Mouse (Mus musculus) lung, embryonic 16.5 days (tissue): Measurements from ENCODE around the gene Dennd1a. TPM values are rescaled to one million over a fixed set of nuclear protein-coding genes. Genes with fewer than 3 reads are reported as not detected.

Experiments used
- ATAC-seq: fragments of 200-750 bp; cut with Nextera tagmentation; 2 replicates; pipeline ENCODE4 v1.8.0; 2017; ENCODE audit warnings: low read depth, mild to moderate bottlenecking, moderate library complexity
- H3K27ac ChIP-seq: fragments of 300-500 bp; sonication (generic); 2 replicates; pipeline ENCODE4 v1.5.1; 2014; ENCODE audit warnings: mild to moderate bottlenecking, control low read depth, low read length
- H3K27me3 ChIP-seq: fragments of 300-500 bp; sonication (generic); 2 replicates; pipeline ENCODE4 v1.6.1; 2014; ENCODE audit warnings: low read depth, low read length, mixed read lengths; ENCODE audit not compliant: control insufficient read depth, insufficient read depth
- H3K36me3 ChIP-seq: fragments of 300-500 bp; sonication (generic); 2 replicates; pipeline ENCODE4 v1.6.1; 2014; ENCODE audit warnings: low read length; ENCODE audit not compliant: control insufficient read depth, insufficient read depth
- H3K4me1 ChIP-seq: fragments of 300-500 bp; sonication (generic); replicated peaks from 2 replicates; pipeline ENCODE4 v1.6.1; 2014; ENCODE audit warnings: low read length, mixed read lengths; ENCODE audit not compliant: control insufficient read depth, insufficient read depth
- H3K4me2 ChIP-seq: fragments of 300-500 bp; sonication (generic); 2 replicates; pipeline ENCODE4 v1.6.1; 2014; ENCODE audit warnings: low read depth, low read length, control low read depth
- H3K4me3 ChIP-seq: fragments of 300-500 bp; sonication (generic); 2 replicates; pipeline ENCODE4 v1.5.1; 2014; ENCODE audit warnings: mild to moderate bottlenecking, low read length, control low read depth
- H3K9ac ChIP-seq: fragments of 300-500 bp; sonication (generic); 2 replicates; pipeline ENCODE4 v1.6.1; 2014; ENCODE audit warnings: low read length, control low read depth
- H3K9me3 ChIP-seq: fragments of 300-500 bp; sonication (generic); 2 replicates; pipeline ENCODE4 v1.6.1; 2016; ENCODE audit warnings: low read length; ENCODE audit not compliant: control insufficient read depth
- WGBS: fragments of 180-500 bp; shearing (Covaris S2); extraction: QIAGEN DNeasy Blood & Tissue Kit; methylation state at CpG from one replicate; pipeline ENCODE4 v1.1.7; 2014; 5-methylcytosine and 5-hydroxymethylcytosine counted together
- polyA plus RNA-seq: library from polyadenylated mRNA; unstranded; fragments of >200 nt; fragmentation: Nextera tagmentation; extraction: Ambion mirVana; gene quantifications from 2 replicates; pipeline ENCODE4 v1.2.1, GENCODE M21; 2015

The Dennd1a gene
- polyA plus RNA-seq, 1 experiment from 2014 or later: 11.7 TPM

GRCm38 (mm10) chr2:38139536-38139935, 147.7 kb downstream of the Dennd1a start:
- H3K27me3 ChIP-seq: no peaks in the 10 kb centered on the region
- WGBS: 58% methylated on average over 3 of the region's 3 CpGs
- no peak for ATAC-seq
- no peaks in the 10 kb centered on the region for H3K9me3 ChIP-seq
- no peak overlapping the region for H3K27ac ChIP-seq
- no peak overlapping the region for H3K4me3 ChIP-seq
- no peak overlapping the region for H3K9ac ChIP-seq
- no peaks in the 10 kb centered on the region for H3K36me3 ChIP-seq
- H3K4me2 ChIP-seq: no peak overlapping the region
- no peaks in the 10 kb centered on the region; the same call in 1 of the 2 replicates for H3K4me1 ChIP-seq

DNA sequence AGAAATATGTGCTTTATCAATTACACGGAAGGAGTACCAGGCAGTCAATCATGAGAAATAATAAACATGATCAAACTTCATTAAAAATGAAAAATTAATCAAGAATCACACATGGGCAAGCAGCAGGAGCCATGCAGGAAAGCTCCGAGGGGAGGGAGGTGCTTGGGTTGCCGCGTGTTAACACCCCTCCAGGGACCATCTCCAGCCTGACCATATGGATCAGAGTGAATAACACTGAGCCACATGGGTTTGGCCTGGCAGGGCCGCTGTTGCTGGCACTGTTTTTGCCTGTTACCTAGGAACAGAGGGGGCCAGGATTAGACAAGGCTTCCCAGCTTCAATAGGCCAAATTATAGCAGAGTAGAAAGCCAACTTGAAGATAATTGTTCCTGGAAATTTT, 150.1 kb downstream of the Dennd1a start:
- Histone ChIP-seq H3K4me3 (no peak overlapping the region), H3K4me2 (no peak overlapping the region), H3K4me1 (no peaks in the 10 kb centered on the region), H3K9ac (no peak overlapping the region), H3K27ac (no peak overlapping the region), H3K9me3 (no peaks in the 10 kb centered on the region), H3K27me3 (no peaks in the 10 kb centered on the region), H3K36me3 (no peaks in the 10 kb centered on the region)
- no peak for ATAC-seq
- WGBS: 56% methylated on average over 5 of the region's 5 CpGs

- Histone ChIP-seq H3K9me3 (no peaks in the 10 kb centered on the region), H3K27ac (no peak overlapping the region), H3K4me1 (no peaks in the 10 kb centered on the region), H3K36me3 (no peaks in the 10 kb centered on the region), H3K4me2 (no peak overlapping the region), H3K9ac (no peak overlapping the region), H3K4me3 (no peak overlapping the region), H3K27me3 (no peaks in the 10 kb centered on the region)
- WGBS: 60% methylated on average over 3 of the region's 3 CpGs
- ATAC-seq: no peak
Measured at GRCm38 (mm10) chr2:38135427-38135826, 151.8 kb downstream of the Dennd1a start.

- H3K27me3 ChIP-seq: no peaks in the 10 kb centered on the region
- H3K4me2 ChIP-seq: no peak overlapping the region
- H3K4me1 ChIP-seq: no peaks in the 10 kb centered on the region
- no peak for ATAC-seq
- WGBS: 78% methylated on average over 5 of the region's 5 CpGs
- no peaks in the 10 kb centered on the region for H3K36me3 ChIP-seq
- no peak overlapping the region for H3K27ac ChIP-seq
- no peak overlapping the region for H3K4me3 ChIP-seq
- H3K9ac ChIP-seq: no peak overlapping the region
- H3K9me3 ChIP-seq: no peaks in the 10 kb centered on the region
Measured at GRCm38 (mm10) chr2:38133036-38133825, 154.0 kb downstream of the Dennd1a start.

GRCm38 (mm10) chr2:38132233-38132822, 154.9 kb downstream of the Dennd1a start:
- H3K9me3 ChIP-seq: no peaks in the 10 kb centered on the region
- H3K4me3 ChIP-seq: no peak overlapping the region
- H3K27me3 ChIP-seq: no peaks in the 10 kb centered on the region
- 86% methylated on average over 1 of the region's 1 CpGs for WGBS
- H3K4me1 ChIP-seq: no peaks in the 10 kb centered on the region
- ATAC-seq: no peak
- no peak overlapping the region for H3K27ac ChIP-seq
- H3K36me3 ChIP-seq: no peaks in the 10 kb centered on the region
- no peak overlapping the region for H3K9ac ChIP-seq
- no peak overlapping the region for H3K4me2 ChIP-seq

GRCm38 (mm10) chr2:38131538-38131937, 155.7 kb downstream of the Dennd1a start:
- Histone ChIP-seq H3K4me2 (no peak overlapping the region), H3K27ac (no peak overlapping the region), H3K27me3 (no peaks in the 10 kb centered on the region), H3K36me3 (no peaks in the 10 kb centered on the region), H3K9me3 (no peaks in the 10 kb centered on the region), H3K9ac (no peak overlapping the region), H3K4me3 (no peak overlapping the region), H3K4me1 (no peaks in the 10 kb centered on the region)
- ATAC-seq: no peak
- 68% methylated on average over 1 of the region's 1 CpGs for WGBS

DNA sequence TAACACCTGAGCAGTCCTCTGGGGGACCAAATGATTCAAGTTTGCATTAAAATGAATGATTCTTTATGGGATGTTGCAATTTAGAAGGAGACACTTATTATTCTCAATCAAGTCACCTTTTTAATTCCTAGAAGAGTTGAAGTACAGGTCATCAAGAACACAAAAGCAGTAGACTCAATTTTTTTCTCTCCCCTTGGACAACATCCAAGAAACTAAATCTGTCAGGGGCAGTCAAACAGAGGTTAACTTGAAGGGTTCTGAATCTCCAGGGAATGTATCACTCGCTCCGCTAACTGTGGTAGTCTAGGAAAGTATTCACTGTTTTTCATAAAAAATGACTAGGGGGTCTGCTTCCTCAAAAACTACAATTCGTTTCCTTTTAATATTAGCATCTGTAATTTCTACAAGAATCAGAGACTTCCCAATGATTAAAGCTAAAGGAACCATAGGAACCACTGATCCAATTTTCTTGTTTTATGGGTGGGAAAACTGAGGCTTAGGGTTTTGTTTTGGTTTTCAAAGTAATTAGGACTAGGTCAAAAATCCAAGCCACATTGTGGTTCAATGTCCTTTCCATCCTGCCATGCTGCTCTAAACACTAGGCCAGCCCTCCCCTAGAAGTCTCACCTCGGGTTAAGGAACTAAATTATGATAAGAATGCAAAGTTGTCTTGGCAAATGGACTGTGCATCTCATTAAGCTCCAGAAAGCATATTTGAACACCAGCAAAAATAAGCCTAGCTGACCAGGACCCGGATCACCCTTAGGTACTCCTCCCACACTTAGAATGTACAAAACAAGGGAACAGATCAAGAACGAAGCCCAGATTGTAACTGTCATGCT, 157.0 kb downstream of the Dennd1a start:
- H3K27me3 ChIP-seq: no peaks in the 10 kb centered on the region
- no peak overlapping the region for H3K9ac ChIP-seq
- H3K36me3 ChIP-seq: no peaks in the 10 kb centered on the region
- no peak for ATAC-seq
- no peak overlapping the region for H3K27ac ChIP-seq
- H3K9me3 ChIP-seq: no peaks in the 10 kb centered on the region
- H3K4me2 ChIP-seq: no peak overlapping the region
- H3K4me3 ChIP-seq: no peak overlapping the region
- WGBS: 58% methylated on average over 6 of the region's 6 CpGs
- H3K4me1 ChIP-seq: no peaks in the 10 kb centered on the region; the same call in 1 of the 2 replicates

- H3K9me3 ChIP-seq: no peaks in the 10 kb centered on the region
- WGBS: 25% methylated on average over 3 of the region's 3 CpGs
- H3K36me3 ChIP-seq: 0 out of 2 replicates have a peak, but pooled peaks cover 2% of the 10 kb centered on the region
- H3K4me3 ChIP-seq: no peak overlapping the region
- H3K9ac ChIP-seq: no peak overlapping the region
- H3K27me3 ChIP-seq: no peaks in the 10 kb centered on the region
- ATAC-seq: no peak
- H3K27ac ChIP-seq: no peak overlapping the region
- no peak overlapping the region for H3K4me2 ChIP-seq
- no peaks in the 10 kb centered on the region; the same call in 1 of the 2 replicates for H3K4me1 ChIP-seq
Measured at GRCm38 (mm10) chr2:38126383-38126732, 160.8 kb downstream of the Dennd1a start.
